Mouse (Mus musculus) spleen, postnatal 0 days (tissue): ENCODE data around the gene Mdm4. TPM values are rescaled to one million over a fixed set of nuclear protein-coding genes. Genes with fewer than 3 reads are reported as not detected.

Experiments
- polyA plus RNA-seq: library from polyadenylated mRNA; unstranded; fragments of >200 nt; fragmentation: Nextera tagmentation; extraction: Ambion mirVana; gene quantifications from 2 replicates; pipeline ENCODE4 v1.2.1, GENCODE M21; 2015

The Mdm4 gene
- polyA plus RNA-seq: 19.3 and 23.8 TPM in 2 replicates

DNA sequence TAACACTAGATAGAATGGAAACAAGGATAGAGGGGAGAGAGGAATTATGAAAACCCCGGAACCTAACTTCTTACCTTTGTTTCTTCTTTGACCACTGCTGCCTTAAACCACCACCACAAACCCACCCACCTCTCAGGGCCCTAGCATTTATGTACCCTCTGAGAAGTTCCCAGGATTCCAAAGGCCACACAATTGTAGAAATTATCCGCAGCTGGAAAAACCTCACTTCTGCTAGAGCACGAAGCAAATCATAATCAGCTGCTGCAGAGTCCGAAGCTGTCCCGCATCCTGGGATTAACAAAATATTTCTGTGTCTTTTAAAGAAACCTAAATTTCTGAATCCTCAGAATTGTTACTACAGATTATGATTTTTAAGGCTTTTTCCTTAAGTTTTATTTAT lies at the start of gene Mdm4:
Mdm4 (minus strand) TSS at position 101 of the 400 bp plus-strand sequence.

DNA sequence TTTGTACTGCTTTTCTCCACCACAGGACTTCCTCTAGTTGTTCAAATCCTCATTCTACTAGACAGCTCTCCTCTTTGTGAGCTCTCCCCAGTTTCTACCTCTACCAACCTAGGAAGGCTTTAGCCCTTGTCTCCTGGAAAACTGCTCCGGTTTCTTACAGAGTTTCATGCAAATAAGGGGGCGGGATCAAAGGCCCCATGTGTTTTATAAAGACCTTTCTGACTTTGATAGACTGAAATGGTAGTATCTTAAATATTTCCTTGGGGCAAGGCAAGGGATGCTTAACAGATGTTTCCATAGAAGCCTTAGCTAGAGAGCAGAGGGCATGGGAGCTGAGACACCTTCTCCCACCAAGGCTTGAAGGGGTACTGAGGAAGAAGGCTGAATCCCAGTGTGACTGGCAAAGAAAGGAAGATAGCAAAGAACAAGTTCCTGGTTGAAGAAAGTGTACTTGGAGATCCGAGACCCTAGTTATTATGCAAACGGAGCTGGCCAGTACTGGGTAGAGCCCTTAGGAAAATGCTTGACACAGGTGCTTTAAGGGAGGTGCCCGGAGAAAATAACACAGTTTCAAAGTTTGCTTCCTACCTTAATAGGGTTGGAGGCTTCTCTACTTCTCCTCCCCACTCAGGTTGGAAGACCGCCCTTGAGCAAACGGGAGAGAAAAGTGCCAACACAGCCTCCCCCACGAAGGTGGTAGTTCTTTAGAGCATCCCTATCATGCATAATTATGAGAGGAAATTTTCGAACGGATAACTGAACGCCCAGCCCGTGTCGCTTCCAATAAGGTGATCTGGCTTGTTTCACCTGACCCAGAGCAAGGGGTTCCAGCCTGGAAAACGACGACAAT lies 14.9 kb upstream of the Mdm4 start, which contains the start of gene Pik3c2b:
Pik3c2b (plus strand) TSS at position 657 of the 850 bp plus-strand sequence.

Other genes starting within 250 kb of the Mdm4 start
- gene Lrrn2, start 150.3 kb downstream of the Mdm4 start, polyA plus RNA-seq: 1.8 and 2.1 TPM in 2 replicates
- 1.9 and 2.7 TPM in 2 replicates for gene Pik3c2b, start 15.1 kb upstream of the Mdm4 start, polyA plus RNA-seq
- 35.1 and 35.7 TPM in 2 replicates for gene Ppp1r15b, start 100.6 kb upstream of the Mdm4 start, polyA plus RNA-seq
- 6.0 and 8.4 TPM in 2 replicates for gene Plekha6, start 133.6 kb upstream of the Mdm4 start, polyA plus RNA-seq